Mouse (Mus musculus): Measurements from ENCODE around the gene Vps41.

DNA sequence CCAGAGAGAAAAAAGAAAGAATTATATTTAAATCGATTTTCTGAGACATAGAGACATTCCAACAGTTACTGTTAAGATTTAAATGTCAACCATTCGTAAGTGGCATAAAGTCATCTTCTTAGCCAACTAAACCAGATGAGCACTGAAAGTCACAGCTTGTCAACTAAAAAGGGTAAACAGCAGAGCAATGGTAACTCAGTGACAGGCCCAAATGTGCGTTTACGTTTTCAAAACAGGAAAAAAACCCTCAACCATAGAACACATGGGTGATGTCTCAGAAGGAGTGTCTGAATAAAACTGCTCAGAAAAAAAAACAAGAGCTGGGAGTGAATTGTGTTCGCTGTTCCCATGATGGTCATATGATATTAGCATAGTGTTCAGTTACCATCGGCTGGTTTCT lies 186.5 kb downstream of the Vps41 start:
- no peak for TF ChIP-seq CTCF (IDR thresholded peaks at IDR 0.05; ENCODE audit: borderline replicate concordance, control insufficient read depth, extremely low read depth, insufficient read depth, low read length, poor library complexity)
- TF ChIP-seq POLR2A (IDR thresholded peaks at IDR 0.05; ENCODE audit: control insufficient read depth, extremely low read depth, insufficient read depth, low read length, poor library complexity): no peak

All from thymus, adult 2 months (tissue).